Mouse (Mus musculus) midbrain, embryonic 16.5 days (tissue): Measurements from ENCODE around the gene Kalrn. TPM values are rescaled to one million over a fixed set of nuclear protein-coding genes. Genes with fewer than 3 reads are reported as not detected.

ENCODE experiments used
- ATAC-seq: fragments of 200-750 bp; cut with Nextera tagmentation; 2 replicates; pipeline ENCODE4 v1.8.0; 2017; ENCODE audit warnings: moderate TSS enrichment
- H3K27ac ChIP-seq: fragments of 300-500 bp; sonication (generic); 2 replicates; pipeline ENCODE4 v1.5.1; 2014; ENCODE audit warnings: mild to moderate bottlenecking, low read length, mixed read lengths
- H3K27me3 ChIP-seq: fragments of 300-500 bp; sonication (generic); 2 replicates; pipeline ENCODE4 v1.6.1; 2014; ENCODE audit warnings: low read depth, low read length, mixed read lengths; ENCODE audit not compliant: control insufficient read depth, insufficient read depth
- H3K36me3 ChIP-seq: fragments of 300-500 bp; sonication (generic); 2 replicates; pipeline ENCODE4 v1.6.1; 2014; ENCODE audit warnings: mild to moderate bottlenecking, low read length, moderate library complexity, mixed read lengths; ENCODE audit not compliant: control insufficient read depth, insufficient read depth
- H3K4me1 ChIP-seq: fragments of 300-500 bp; sonication (generic); 2 replicates; pipeline ENCODE4 v1.6.1; 2014; ENCODE audit warnings: mild to moderate bottlenecking, low read length, mixed read lengths; ENCODE audit not compliant: control insufficient read depth, insufficient read depth
- H3K4me2 ChIP-seq: fragments of 300-500 bp; sonication (generic); 2 replicates; pipeline ENCODE4 v1.6.1; 2014; ENCODE audit warnings: mild to moderate bottlenecking, low read length, mixed read lengths
- H3K4me3 ChIP-seq: fragments of 300-500 bp; sonication (generic); 2 replicates; pipeline ENCODE4 v1.5.1; 2014; ENCODE audit warnings: low read depth, mild to moderate bottlenecking, low read length, moderate library complexity, mixed read lengths
- H3K9ac ChIP-seq: fragments of 300-500 bp; sonication (generic); 2 replicates; pipeline ENCODE4 v1.6.1; 2014; ENCODE audit warnings: low read depth, low read length, mixed read lengths
- H3K9me3 ChIP-seq: fragments of 300-500 bp; sonication (generic); replicated peaks from 2 replicates; pipeline ENCODE4 v1.6.1; 2014; ENCODE audit warnings: mild to moderate bottlenecking, low read length, mixed read lengths; ENCODE audit not compliant: control insufficient read depth, poor library complexity, severe bottlenecking
- WGBS: fragments of 180-500 bp; shearing (Covaris S2); extraction: QIAGEN DNeasy Blood & Tissue Kit; methylation state at CpG from one replicate; pipeline ENCODE4 v1.1.7; 2014; 5-methylcytosine and 5-hydroxymethylcytosine counted together
- polyA plus RNA-seq: library from polyadenylated mRNA; unstranded; fragments of >200 nt; fragmentation: Nextera tagmentation; extraction: Ambion mirVana; gene quantifications from 2 replicates; pipeline ENCODE4 v1.2.1, GENCODE M21; 2015

Kalrn gene
- polyA plus RNA-seq, 1 experiment from 2014 or later = 31.3 TPM

DNA sequence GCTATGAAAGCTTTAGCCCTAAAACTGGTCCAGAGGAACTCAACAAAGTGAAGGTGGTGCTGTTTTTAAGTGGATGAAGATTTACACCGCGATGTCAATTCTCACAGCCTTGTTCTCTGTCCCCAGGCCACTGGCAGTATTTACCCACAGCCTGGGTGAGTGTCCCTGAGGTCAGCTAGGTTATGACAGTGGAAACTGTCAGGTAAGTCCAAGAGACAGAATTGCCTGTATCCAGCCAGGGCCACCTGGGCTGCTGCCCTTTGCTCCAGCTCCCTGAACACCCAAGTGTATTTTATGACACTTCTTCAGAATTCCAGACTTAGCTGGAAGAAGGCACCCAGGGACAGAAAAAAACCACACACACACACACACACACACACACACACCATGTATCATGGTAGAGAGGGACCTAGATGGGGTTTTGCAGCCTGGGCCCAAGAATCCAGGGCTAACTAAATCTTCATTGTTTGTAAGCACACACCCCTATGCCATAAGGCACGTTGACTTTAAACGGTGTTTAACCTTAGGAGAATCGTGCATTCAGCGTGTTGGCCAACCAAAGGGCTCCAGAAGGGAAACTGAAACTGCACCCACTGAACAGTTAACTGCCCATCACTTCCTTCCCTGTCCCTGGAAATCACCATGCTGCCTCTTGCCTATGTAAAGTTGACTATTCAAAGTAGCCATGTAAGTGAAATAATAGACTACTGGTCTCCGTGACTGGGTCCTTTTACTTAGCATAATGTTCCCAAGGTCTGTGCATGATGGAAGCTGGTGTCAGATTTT, 462.3 kb downstream of the Kalrn start:
- ATAC-seq = no peak
- no peaks in the 10 kb centered on the region for H3K9me3 ChIP-seq
- H3K9ac ChIP-seq = no peak overlapping the region
- H3K4me1 ChIP-seq = no peaks in the 10 kb centered on the region
- WGBS = 90% methylated on average over 7 of the region's 7 CpGs
- H3K27me3 ChIP-seq = no peaks in the 10 kb centered on the region
- no peak overlapping the region for H3K27ac ChIP-seq
- no peak overlapping the region for H3K4me3 ChIP-seq
- no peak overlapping the region for H3K4me2 ChIP-seq
- no peaks in the 10 kb centered on the region for H3K36me3 ChIP-seq

DNA sequence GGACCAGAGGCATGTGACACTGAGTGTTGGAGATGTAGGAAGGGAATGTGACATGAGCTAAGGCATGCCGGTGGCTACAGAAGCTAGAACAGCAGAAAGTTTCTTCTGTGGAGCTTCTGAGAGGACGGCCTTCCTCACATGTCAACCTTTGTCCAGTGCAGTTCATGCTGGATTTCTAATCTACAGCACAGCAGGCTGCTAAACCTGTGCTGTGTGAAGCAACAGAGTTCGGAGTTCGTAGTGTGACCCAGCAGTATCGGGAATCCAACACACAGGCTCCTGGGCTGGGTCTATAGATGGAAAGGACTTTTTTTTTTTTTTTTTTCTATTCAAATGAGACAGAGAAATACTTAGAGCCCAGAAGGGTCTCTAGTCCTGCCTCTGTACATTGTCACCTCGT, 468.9 kb downstream of the Kalrn start:
- 88% methylated on average over 6 of the region's 6 CpGs for WGBS

DNA sequence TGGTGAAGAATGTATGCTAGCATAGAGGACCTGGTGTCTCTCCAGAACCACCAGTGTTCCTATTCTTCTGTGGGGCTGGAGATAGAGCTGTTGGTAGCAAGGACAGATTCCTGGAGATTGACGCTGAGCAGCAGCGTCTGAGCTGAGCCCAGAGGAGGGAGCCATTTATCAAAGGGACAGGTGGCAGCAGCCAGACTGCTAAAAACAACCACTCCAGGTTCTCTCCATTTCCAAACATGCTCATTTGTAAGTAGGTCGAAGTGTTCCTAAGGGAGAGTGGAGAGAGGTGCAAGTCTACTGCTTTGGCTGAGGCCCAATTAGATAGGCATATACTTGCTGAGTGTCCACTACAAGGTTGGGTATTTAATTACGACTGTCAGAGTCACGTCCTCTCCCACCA, 470.6 kb downstream of the Kalrn start:
- Histone ChIP-seq H3K9ac (no peak overlapping the region), H3K27ac (no peak overlapping the region), H3K4me3 (no peak overlapping the region), H3K9me3 (no peaks in the 10 kb centered on the region), H3K36me3 (no peaks in the 10 kb centered on the region), H3K4me1 (no peaks in the 10 kb centered on the region), H3K4me2 (no peak overlapping the region), H3K27me3 (no peaks in the 10 kb centered on the region)
- ATAC-seq = no peak
- WGBS = 74% methylated on average over 5 of the region's 5 CpGs

More for the DNA sequence above, 468.9 kb downstream of the Kalrn start:
- ATAC-seq = no peak
- Histone ChIP-seq H3K9me3 (no peaks in the 10 kb centered on the region), H3K4me3 (no peak overlapping the region), H3K36me3 (no peaks in the 10 kb centered on the region), H3K9ac (no peak overlapping the region), H3K27ac (no peak overlapping the region), H3K4me2 (no peak overlapping the region), H3K27me3 (no peaks in the 10 kb centered on the region), H3K4me1 (no peaks in the 10 kb centered on the region)

DNA sequence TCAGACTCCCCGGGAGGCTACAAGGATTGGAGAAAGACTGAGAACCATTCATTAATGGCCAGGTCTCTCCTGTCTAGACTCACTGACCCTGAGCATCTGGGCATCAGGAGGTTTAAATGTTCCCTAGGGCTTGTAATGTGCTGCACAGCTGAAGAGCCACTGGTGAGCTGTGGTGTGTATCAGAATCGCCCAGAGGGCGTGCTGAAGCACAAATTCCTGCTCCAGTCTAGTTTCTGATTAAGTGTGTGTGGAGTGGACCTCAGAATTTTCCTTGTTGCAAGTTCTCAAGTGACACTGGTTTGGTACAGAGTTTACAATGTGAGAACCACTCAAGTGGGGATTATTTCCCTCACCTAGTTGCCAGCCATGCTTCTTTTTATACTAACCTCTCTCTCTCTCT, 473.5 kb downstream of the Kalrn start:
- Histone ChIP-seq H3K4me3 (no peak overlapping the region), H3K4me2 (no peak overlapping the region), H3K9ac (no peak overlapping the region), H3K4me1 (peaks cover 11% of the 10 kb centered on the region), H3K27ac (no peak overlapping the region), H3K27me3 (no peaks in the 10 kb centered on the region), H3K36me3 (no peaks in the 10 kb centered on the region), H3K9me3 (no peaks in the 10 kb centered on the region)
- 78% methylated on average over 3 of the region's 3 CpGs for WGBS
- ATAC-seq = no peak

DNA sequence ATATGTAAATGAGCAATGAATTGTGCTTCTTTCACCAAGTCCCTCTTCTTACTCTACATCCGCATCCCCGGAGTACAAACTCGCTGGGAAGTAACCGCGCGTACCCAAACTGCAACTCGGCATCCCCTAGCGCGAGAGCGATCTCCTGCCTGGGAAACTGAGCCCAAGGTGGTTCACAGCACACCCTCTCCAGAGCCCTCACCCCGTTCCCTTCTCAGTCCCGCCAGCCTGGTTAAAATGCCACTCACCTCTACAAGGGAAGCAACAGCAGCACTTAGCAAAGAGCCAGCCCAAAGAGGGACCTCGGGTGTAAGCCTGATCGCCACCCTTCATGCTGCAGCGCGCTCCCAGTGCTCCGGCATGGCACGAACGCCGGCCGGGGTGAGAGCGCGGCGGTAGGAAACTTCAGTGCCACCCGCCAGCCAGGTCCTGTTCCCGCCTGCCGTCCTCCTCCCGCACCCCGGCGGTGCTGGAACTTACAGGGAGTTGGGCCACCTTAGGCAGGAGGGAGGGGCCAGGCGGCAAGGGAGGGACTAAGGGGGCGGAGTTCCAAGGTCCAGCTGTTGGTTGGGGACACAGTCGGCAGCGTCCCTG, 477.7 kb downstream of the Kalrn start:
- peaks cover 26% of the 10 kb centered on the region for H3K4me1 ChIP-seq
- H3K4me3 ChIP-seq = peak overlapping the region; percentile 31
- peak; percentile 32 for ATAC-seq
- no peaks in the 10 kb centered on the region for H3K9me3 ChIP-seq
- 3% methylated on average over 34 of the region's 34 CpGs for WGBS
- no peaks in the 10 kb centered on the region for H3K27me3 ChIP-seq
- peak overlapping the region; percentile 53 for H3K4me2 ChIP-seq
- no peaks in the 10 kb centered on the region for H3K36me3 ChIP-seq
- H3K9ac ChIP-seq = 0 out of 2 replicates have a peak overlapping the region, but pooled peaks have one; percentile 6
- peak overlapping the region; percentile 45; the same call in 1 of the 2 replicates for H3K27ac ChIP-seq

DNA sequence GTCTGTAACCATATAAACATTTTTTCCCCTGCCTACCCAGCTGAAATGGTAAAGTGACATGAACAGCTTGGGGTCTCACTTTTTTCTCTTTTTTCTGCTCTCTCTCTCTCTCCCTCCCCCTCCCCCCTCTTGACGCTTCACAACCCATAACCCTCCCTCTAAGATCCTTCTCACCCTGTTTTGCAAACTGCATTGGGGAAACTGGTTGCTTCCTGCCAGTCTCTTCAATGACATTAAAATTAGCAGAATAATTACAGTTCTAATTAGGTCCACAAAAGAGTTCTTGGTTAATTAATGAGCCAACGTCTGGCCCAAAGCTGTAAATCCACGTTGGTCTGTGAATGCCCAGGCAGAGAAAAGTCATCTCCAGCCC, 478.3 kb downstream of the Kalrn start:
- no peaks in the 10 kb centered on the region for H3K36me3 ChIP-seq
- H3K4me3 ChIP-seq = no peak overlapping the region; the same call in 1 of the 2 replicates
- H3K4me1 ChIP-seq = peaks cover 26% of the 10 kb centered on the region
- ATAC-seq = peak; percentile 23; the same call in 1 of the 2 replicates
- 2% methylated on average over 3 of the region's 3 CpGs for WGBS
- no peaks in the 10 kb centered on the region for H3K27me3 ChIP-seq
- H3K9ac ChIP-seq = peak overlapping the region; percentile 51; the same call in 1 of the 2 replicates
- H3K27ac ChIP-seq = peak overlapping the region; percentile 63
- H3K9me3 ChIP-seq = no peaks in the 10 kb centered on the region
- H3K4me2 ChIP-seq = peak overlapping the region; percentile 53

DNA sequence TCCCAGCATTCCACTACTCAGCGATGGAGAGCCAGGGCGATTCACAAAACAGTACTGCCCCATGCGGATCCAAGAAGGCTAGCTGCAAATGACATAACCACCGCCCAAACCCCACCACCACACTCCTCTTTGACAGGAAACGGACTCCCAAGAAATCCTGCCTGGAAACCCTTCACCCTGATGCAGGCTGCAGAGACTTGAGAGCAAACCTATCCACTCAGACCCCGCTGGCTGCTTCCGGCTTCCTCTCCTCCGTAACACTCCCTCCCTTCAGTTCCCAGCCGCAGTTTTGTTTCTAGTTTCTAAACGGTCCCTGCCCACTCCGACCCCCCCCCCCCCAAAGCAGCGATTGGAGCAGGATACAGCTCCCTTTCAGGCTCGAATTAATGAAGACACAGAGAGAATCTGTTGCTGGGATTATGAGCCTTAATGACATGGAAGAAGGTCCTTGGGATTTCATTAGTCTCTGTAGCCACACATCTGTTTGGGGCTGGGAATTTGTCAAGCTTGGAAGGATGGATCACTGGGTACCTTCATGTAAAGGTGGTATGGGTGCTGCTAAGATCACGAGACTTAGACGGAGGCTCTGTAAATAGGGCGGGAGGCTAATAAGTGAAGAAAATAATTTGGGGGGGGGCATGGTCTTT, 478.8 kb downstream of the Kalrn start:
- peaks cover 26% of the 10 kb centered on the region for H3K4me1 ChIP-seq
- peak overlapping the region; percentile 63 for H3K27ac ChIP-seq
- no peaks in the 10 kb centered on the region for H3K36me3 ChIP-seq
- peak; percentile 75 for ATAC-seq
- under 1% methylated on average over 16 of the region's 16 CpGs for WGBS
- H3K27me3 ChIP-seq = no peaks in the 10 kb centered on the region
- H3K9me3 ChIP-seq = no peaks in the 10 kb centered on the region
- H3K4me2 ChIP-seq = peak overlapping the region; percentile 53
- peak overlapping the region; percentile 31 for H3K4me3 ChIP-seq
- peak overlapping the region; percentile 51 for H3K9ac ChIP-seq

DNA sequence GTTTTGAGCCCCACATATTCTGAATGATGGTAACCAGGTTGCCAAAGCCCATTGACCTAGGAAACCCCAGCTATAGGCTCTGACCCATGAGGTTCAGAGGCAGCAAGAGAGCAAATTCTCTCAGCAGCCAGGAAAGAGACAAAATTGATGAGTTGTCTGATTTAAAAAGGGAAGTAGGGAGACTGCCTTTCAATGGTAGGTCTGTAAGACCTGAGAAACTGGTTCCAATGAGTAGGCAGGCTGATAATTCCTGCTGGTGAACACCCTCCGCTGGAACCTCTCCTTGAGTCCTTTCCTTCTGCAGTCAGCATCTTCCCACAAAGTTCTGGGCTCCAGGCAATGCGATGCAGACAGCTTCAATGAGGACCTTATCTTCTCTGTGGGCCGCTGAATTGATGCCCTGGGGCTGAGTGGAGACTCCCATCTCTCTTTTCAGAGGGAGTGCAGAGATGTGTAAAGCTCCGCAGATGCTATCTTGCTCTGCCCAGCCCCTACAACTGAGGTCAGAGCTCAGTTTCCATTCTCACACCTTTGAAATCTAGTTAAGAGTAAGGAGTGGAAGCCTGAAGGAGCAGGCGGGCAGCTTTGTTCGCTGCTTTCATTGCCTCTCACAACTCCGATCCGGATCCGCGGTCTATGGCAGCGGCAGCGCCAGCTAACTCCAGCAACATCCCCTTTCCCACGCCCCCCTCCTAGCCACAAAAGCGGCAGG, 479.4 kb downstream of the Kalrn start:
- 2% methylated on average over 14 of the region's 14 CpGs for WGBS
- Histone ChIP-seq H3K9me3 (no peaks in the 10 kb centered on the region), H3K4me3 (peak overlapping the region; percentile 31), H3K4me1 (peaks cover 26% of the 10 kb centered on the region), H3K36me3 (no peaks in the 10 kb centered on the region), H3K27ac (peak overlapping the region; percentile 63), H3K27me3 (no peaks in the 10 kb centered on the region), H3K4me2 (peak overlapping the region; percentile 53), H3K9ac (peak overlapping the region; percentile 51)
- ATAC-seq = no peak; the same call in 1 of the 2 replicates
